Mouse (Mus musculus) adrenal gland, postnatal 36 days (tissue): Measurements from ENCODE around the gene Acvr1b. TPM values are rescaled to one million over a fixed set of nuclear protein-coding genes. Genes with fewer than 3 reads are reported as not detected.

Experiments
- DNase-seq, 2 experiments: peaks; one replicate each; pipeline ENCODE4 v3.0.0; 2021; ENCODE audit warnings: mixed read lengths in 1 of 2
- long read RNA-seq, 2 experiments: library from polyadenylated mRNA; stranded (forward); transcript quantifications; one replicate each; pipeline ENCODE4 v2.0.0; 2021; ENCODE audit warnings: borderline sequencing depth in 2 of 2
- total RNA-seq, 2 experiments: library from RNA; stranded (reverse); gene quantifications; 2 replicates each; pipeline ENCODE4 v1.2.3; 2021

The Acvr1b gene
- total RNA-seq, result 1 to 10 TPM; 8.5 to 9.3 TPM
- long read RNA-seq, experiment 1, partial matches to known transcripts, result 0 of 1 reads
- long read RNA-seq, experiment 1, other reads (novel, unspliced or antisense), result 1 of 1 reads
- long read RNA-seq, experiment 2, result 0 reads

GRCm38 (mm10) chr15:101173421-101174211 lies at the start of gene Acvr1b:
TSS of gene Acvr1b (plus strand) at chr15:101174067.
- peak; percentile 92 to 95 for DNase-seq

GRCm38 (mm10) chr15:101125561-101125960 lies 48.3 kb upstream of the Acvr1b start:
- no peak for DNase-seq

- no peak for DNase-seq
Measured at GRCm38 (mm10) chr15:101126876-101127544, 46.9 kb upstream of the Acvr1b start.

GRCm38 (mm10) chr15:101128181-101129089 lies 45.4 kb upstream of the Acvr1b start, which contains the start of gene Acvrl1:
TSS of gene Acvrl1 (plus strand) at chr15:101128522.
- peak in 1 of 2 experiments; percentile 67 for DNase-seq

GRCm38 (mm10) chr15:101129412-101129811 lies 44.5 kb upstream of the Acvr1b start:
- DNase-seq, result no peak

GRCm38 (mm10) chr15:101131498-101131897 lies 42.4 kb upstream of the Acvr1b start:
- no peak for DNase-seq

GRCm38 (mm10) chr15:101132041-101132440 lies 41.8 kb upstream of the Acvr1b start:
- DNase-seq, result no peak

GRCm38 (mm10) chr15:101132761-101133160 lies 41.1 kb upstream of the Acvr1b start:
- DNase-seq, result no peak

- peak in 1 of 2 experiments; percentile 55 for DNase-seq
Measured at GRCm38 (mm10) chr15:101133993-101134704, 39.7 kb upstream of the Acvr1b start.

- DNase-seq, result no peak
Measured at GRCm38 (mm10) chr15:101135405-101135804, 38.5 kb upstream of the Acvr1b start.

GRCm38 (mm10) chr15:101137455-101137854 lies 36.4 kb upstream of the Acvr1b start:
- no peak for DNase-seq

- no peak for DNase-seq
Measured at GRCm38 (mm10) chr15:101138675-101139074, 35.2 kb upstream of the Acvr1b start.

GRCm38 (mm10) chr15:101139885-101140284 lies 34.0 kb upstream of the Acvr1b start:
- no peak for DNase-seq

- DNase-seq, result no peak
Measured at GRCm38 (mm10) chr15:101140587-101140986, 33.3 kb upstream of the Acvr1b start.

GRCm38 (mm10) chr15:101141061-101141541 lies 32.8 kb upstream of the Acvr1b start:
- peak; percentile 61 to 81 for DNase-seq

GRCm38 (mm10) chr15:101142672-101143071 lies 31.2 kb upstream of the Acvr1b start:
- DNase-seq, result no peak

GRCm38 (mm10) chr15:101143494-101143893 lies 30.4 kb upstream of the Acvr1b start:
- peak; percentile 55 to 80 for DNase-seq

- DNase-seq, result no peak
Measured at GRCm38 (mm10) chr15:101144176-101144575, 29.7 kb upstream of the Acvr1b start.

GRCm38 (mm10) chr15:101144779-101145178 lies 29.1 kb upstream of the Acvr1b start:
- no peak for DNase-seq

- peak; percentile 97 to 98 for DNase-seq
Measured at GRCm38 (mm10) chr15:101145424-101146099, 28.3 kb upstream of the Acvr1b start.
